Mouse (Mus musculus) Patski (cell line): ENCODE data around the gene Gm21719. TPM values are rescaled to one million over a fixed set of nuclear protein-coding genes. Genes with fewer than 3 reads are reported as not detected.
"Not testable (repeated sequence)": the region's sequence is repeated elsewhere in the genome, so short reads cannot be mapped to it uniquely, and the experiment has no call there.

ENCODE experiments used
- ATAC-seq: fragments of 100-300 bp; one replicate; pipeline ENCODE4 v1.8.0; 2021
- CTCF ChIA-PET: fragments of 350-600 bp; sonication (Branson Sonifier 250); formaldehyde crosslinking; loops from one replicate; lab custom pipeline; 2022; ENCODE audit warnings: inconsistent platforms; lab: Charles Lee
- POLR2A ChIA-PET: fragments of 350-600 bp; sonication (Branson Sonifier 250); formaldehyde crosslinking; loops from one replicate; lab custom pipeline; 2022; ENCODE audit warnings: antibody characterized with exemption, inconsistent platforms; lab: Charles Lee
- DNase-seq: peaks from one replicate; pipeline ENCODE4 v3.0.0-alpha.2; 2011; ENCODE audit warnings: low read depth, low spot score
- H3K27me3 ChIP-seq: fragments of 371-371 bp; one replicate; pipeline ENCODE4 v1.5.1; 2021
- in situ Hi-C: fragments of 300-500 bp; cut with MboI; formaldehyde crosslinking; loops from 3 replicates; pipeline ENCODE4 v1.11.1; 2018; ENCODE audit warnings: low pct_unique_long_range_greater_than_20kb, mixed read lengths
- polyA plus RNA-seq: library from polyadenylated mRNA; unstranded; gene quantifications from one replicate; pipeline ENCODE4 v1.2.3, GENCODE M21; 2021

Gm21719 gene
- polyA plus RNA-seq: not detected

- H3K27me3 ChIP-seq, CTCF ChIA-PET, POLR2A ChIA-PET, DNase-seq, in situ Hi-C loops, ATAC-seq: not testable (repeated sequence)
Measured at GRCm38 (mm10) chrY:6682772-6683171, at the start of gene Gm21719. TSS of gene Gm21719 (minus strand) at chrY:6682872.

Other genes starting within 250 kb of the Gm21719 start
- gene Gm28919, start 99.3 kb downstream of the Gm21719 start, polyA plus RNA-seq: not detected
- gene Gm20830, start 235.4 kb upstream of the Gm21719 start, polyA plus RNA-seq: not detected